Mouse (Mus musculus): ENCODE data around the gene Ap1s1. TPM values are rescaled to one million over a fixed set of nuclear protein-coding genes. Genes with fewer than 3 reads are reported as not detected.
A peak's percentile ranks its signal among the peaks of the same experiment; 100 is the strongest.

Gene Ap1s1
- total and polyA plus RNA-seq, 2 experiments from 2014 or later = 105 to 335 TPM

DNA sequence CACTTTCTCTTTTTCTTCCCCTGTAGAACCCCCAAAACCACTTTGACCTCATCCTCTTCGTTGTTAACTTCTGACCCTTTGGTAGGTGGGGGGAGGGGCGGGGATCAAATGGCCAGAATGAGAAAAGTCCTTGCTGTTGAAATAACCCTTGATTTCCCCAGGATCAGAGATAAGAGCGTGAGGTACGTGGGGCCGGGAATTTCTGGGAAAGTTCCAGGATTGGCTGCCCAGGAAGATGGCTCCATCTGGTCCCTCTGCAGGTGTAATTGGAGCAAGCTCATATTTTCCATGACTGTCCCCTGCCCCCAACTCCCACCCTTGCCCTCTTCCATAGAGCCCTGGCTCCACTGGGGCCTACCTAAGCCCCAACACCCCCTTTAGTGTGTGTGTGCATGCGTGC lies 29.8 kb upstream of the Ap1s1 start:
- H3K27me3 ChIP-seq (ENCODE audit: insufficient read depth, low read length) = no peaks in the 10 kb centered on the region
- no peak for DNase-seq
- 79% methylated on average over 6 of the region's 6 CpGs for whole genome bisulfite sequencing

DNA sequence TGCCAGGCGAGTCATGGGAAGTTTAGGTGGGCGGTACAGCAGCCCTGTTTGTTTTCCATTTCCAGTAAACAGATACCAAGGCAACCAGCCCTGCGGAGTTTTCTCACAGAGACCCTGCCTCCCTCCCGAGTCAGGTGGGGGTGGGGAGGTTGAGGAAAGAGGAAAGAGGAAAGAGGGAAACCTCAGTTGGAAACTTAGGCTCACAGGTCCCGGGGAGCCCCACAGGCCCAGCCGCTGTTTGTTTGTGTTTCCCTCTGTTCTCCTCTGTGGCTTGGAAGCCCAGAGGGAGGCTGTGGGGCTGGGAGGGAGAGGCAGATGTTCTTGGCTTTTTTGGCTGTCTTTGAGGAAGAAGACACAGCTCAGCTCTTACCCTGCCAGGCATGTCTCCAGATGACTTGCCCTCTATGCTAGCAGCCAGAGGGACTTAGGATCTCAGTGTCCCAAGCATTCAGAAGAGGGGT lies 28.3 kb upstream of the Ap1s1 start:
- H3K9ac ChIP-seq = no peak overlapping the region
- H3K4me2 ChIP-seq (ENCODE audit: low read depth) = no peak overlapping the region
- H3K4me3 ChIP-seq (ENCODE audit: low read depth, low read length) = no peak overlapping the region
- ATAC-seq (peak; percentile 21; the same call in 1 of the 2 replicates), DNase-seq (peak; percentile 31)
- H3K36me3 ChIP-seq (ENCODE audit: insufficient read depth) = no peaks in the 10 kb centered on the region
- WGBS = 32% methylated on average over 6 of the region's 6 CpGs
- no peaks in the 10 kb centered on the region; the same call in 1 of the 2 replicates for H3K4me1 ChIP-seq (ENCODE audit: insufficient read depth)
- TF ChIP-seq CTCF (IDR thresholded peaks at IDR 0.05; ENCODE audit: low read depth) = no peak
- no peaks in the 10 kb centered on the region for H3K9me3 ChIP-seq (ENCODE audit: low read length)
- H3K27me3 ChIP-seq (ENCODE audit: insufficient read depth, low read length) = no peaks in the 10 kb centered on the region
- H3K27ac ChIP-seq (ENCODE audit: low read depth, low read length) = 0 out of 2 replicates have a peak overlapping the region, but pooled peaks have one; percentile 21

More for the DNA sequence above, 29.8 kb upstream of the Ap1s1 start:
- H3K36me3 ChIP-seq (ENCODE audit: insufficient read depth) = no peaks in the 10 kb centered on the region
- H3K9me3 ChIP-seq (ENCODE audit: low read length) = no peaks in the 10 kb centered on the region
- no peaks in the 10 kb centered on the region; the same call in 1 of the 2 replicates for H3K4me1 ChIP-seq (ENCODE audit: insufficient read depth)
- ATAC-seq = no peak
- H3K27ac ChIP-seq (ENCODE audit: low read depth, low read length) = no peak overlapping the region
- H3K4me2 ChIP-seq (ENCODE audit: low read depth) = no peak overlapping the region
- no peak overlapping the region for H3K4me3 ChIP-seq (ENCODE audit: low read depth, low read length)
- TF ChIP-seq CTCF (IDR thresholded peaks at IDR 0.05; ENCODE audit: low read depth) = no peak
- H3K9ac ChIP-seq = no peak overlapping the region

DNA sequence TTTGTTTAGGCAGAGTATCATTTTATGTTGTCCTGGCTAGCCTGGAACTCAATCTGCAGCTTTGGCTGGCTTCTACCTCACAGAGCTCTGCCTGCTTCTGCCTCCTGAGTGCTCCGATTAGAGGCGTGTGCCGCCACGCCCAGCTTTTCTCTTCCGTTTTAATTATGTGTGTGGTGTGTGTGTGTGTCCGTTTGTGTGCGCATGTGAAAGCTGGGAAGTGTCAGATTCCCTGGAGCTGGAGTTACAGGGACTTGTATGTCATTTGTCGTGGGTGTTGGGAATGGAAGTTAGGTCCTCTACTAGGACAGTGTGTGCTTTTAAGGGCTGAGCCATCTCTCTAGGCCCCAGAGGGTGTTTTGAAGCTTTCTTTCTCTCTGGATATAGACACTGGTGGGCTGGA lies 27.2 kb upstream of the Ap1s1 start:
- ATAC-seq (no peak), DNase-seq (no peak)
- Histone ChIP-seq H3K9ac (no peak overlapping the region), H3K4me1 (ENCODE audit: insufficient read depth) (no peaks in the 10 kb centered on the region; the same call in 1 of the 2 replicates), H3K4me3 (ENCODE audit: low read depth, low read length) (no peak overlapping the region), H3K4me2 (ENCODE audit: low read depth) (no peak overlapping the region), H3K27ac (ENCODE audit: low read depth, low read length) (no peak overlapping the region), H3K27me3 (ENCODE audit: insufficient read depth, low read length) (no peaks in the 10 kb centered on the region), H3K36me3 (ENCODE audit: insufficient read depth) (no peaks in the 10 kb centered on the region), H3K9me3 (ENCODE audit: low read length) (no peaks in the 10 kb centered on the region)
- TF ChIP-seq CTCF (IDR thresholded peaks at IDR 0.05; ENCODE audit: low read depth) = no peak
- WGBS = 96% methylated on average over 8 of the region's 8 CpGs

DNA sequence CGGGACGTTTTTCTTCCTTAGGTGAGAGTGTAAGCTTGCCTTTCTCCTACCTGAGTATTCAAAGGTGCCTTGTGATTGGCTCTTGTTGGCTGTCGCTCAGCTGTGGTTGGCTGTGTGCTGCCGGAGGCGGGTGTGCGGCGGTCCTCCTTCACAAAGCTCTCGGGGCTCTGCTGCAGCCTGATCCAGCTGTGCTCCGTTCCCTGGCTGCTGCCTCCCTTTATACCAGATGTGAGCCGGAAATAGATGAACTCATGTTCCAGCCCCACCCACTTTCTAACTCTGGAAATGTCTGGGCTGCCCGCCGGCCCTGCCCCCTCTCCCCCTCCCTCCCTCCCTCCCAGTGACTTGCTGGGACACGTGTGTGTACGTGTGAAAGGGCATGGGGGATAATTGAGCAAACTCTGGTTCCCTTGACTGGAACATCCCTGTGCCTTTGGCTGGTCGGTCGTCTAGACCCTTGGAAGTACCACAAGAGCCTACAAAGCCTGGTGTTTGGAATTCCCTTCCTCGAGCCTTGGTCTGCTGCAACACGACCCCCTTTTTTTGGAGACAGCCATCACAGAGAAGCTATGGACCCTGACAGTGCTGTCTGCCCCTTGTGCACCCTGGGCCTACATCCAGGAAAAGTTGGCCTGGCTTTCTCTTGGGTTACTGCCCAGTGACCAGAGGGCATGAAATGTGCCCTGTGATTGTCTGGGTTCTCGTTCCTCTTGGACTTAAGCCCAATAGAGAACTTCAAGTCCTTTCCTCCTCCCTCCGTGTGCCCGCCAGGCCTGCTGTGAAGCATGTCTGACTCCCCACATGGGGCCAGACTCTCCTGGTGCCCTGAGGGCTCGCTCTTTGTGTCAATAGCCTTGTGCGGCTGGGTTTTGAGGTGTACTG lies 26.4 kb upstream of the Ap1s1 start, which contains the start of gene Serpine1:
Gene Serpine1 (minus strand): TSS at position 190 of the 882 bp plus-strand sequence.
- WGBS = 15% methylated on average over 23 of the region's 23 CpGs
- H3K27ac ChIP-seq (ENCODE audit: low read depth, low read length) = peak within 1 kb of the TSS; percentile 22; the same call in 1 of the 2 replicates

DNA sequence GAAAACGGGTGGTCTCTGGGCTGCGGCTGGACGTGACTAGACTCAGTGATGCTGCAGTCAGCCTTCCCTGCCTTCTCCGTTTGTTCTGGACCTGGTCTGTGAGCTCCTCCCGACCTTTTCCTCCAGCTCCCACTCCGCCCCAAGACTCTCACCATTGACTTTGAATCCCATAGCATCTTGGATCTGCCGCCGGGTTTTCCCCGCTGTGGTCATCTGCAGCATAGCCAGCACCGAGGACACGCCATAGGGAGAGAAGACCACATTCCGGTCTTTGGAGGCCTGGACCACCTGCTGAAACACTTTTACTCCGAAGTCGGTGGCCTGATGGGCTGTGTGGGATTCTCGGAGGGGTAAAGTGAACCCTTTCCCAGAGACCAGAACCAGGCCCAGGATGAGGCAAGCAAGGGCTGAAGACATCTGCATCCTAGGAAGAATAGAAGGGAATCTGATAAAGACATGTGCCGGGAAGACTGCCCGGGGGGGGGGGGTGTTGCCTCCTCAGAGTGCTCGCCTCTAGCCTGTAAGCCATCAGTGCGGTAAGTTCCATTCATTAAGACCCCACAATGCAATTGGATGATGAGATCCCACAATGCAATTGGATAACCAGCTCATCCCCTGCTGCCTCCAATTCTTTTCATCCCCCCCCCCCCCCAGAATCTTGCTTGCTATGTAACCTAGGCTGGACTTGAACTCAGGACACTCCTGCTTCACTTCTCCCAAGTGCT lies 25.1 kb upstream of the Ap1s1 start:
- H3K36me3 ChIP-seq (ENCODE audit: insufficient read depth) = no peaks in the 10 kb centered on the region
- no peaks in the 10 kb centered on the region for H3K9me3 ChIP-seq (ENCODE audit: low read length)
- no peaks in the 10 kb centered on the region for H3K27me3 ChIP-seq (ENCODE audit: insufficient read depth, low read length)
- no peaks in the 10 kb centered on the region; the same call in 1 of the 2 replicates for H3K4me1 ChIP-seq (ENCODE audit: insufficient read depth)
- no peak for TF ChIP-seq CTCF (IDR thresholded peaks at IDR 0.05; ENCODE audit: low read depth)
- H3K27ac ChIP-seq (ENCODE audit: low read depth, low read length) = no peak overlapping the region
- DNase-seq (no peak), ATAC-seq (no peak)
- 84% methylated on average over 19 of the region's 19 CpGs for WGBS
- H3K4me2 ChIP-seq (ENCODE audit: low read depth) = no peak overlapping the region
- H3K4me3 ChIP-seq (ENCODE audit: low read depth, low read length) = no peak overlapping the region
- no peak overlapping the region for H3K9ac ChIP-seq

More for the DNA sequence above, 26.4 kb upstream of the Ap1s1 start, which contains the start of gene Serpine1:
- Histone ChIP-seq H3K9me3 (ENCODE audit: low read length) (no peaks in the 10 kb centered on the region), H3K4me2 (ENCODE audit: low read depth) (peak within 1 kb of the TSS; percentile 42), H3K27me3 (ENCODE audit: insufficient read depth, low read length) (no peaks in the 10 kb centered on the region), H3K4me3 (ENCODE audit: low read depth, low read length) (peak within 1 kb of the TSS; percentile 17; the same call in 1 of the 2 replicates), H3K4me1 (ENCODE audit: insufficient read depth) (no peaks in the 10 kb centered on the region; the same call in 1 of the 2 replicates), H3K9ac (no peak within 1 kb of the TSS), H3K36me3 (ENCODE audit: insufficient read depth) (no peaks in the 10 kb centered on the region)
- ATAC-seq = peak; percentile 97
- peak; percentile 82 for DNase-seq
- no peak for TF ChIP-seq CTCF (IDR thresholded peaks at IDR 0.05; ENCODE audit: low read depth)

DNA sequence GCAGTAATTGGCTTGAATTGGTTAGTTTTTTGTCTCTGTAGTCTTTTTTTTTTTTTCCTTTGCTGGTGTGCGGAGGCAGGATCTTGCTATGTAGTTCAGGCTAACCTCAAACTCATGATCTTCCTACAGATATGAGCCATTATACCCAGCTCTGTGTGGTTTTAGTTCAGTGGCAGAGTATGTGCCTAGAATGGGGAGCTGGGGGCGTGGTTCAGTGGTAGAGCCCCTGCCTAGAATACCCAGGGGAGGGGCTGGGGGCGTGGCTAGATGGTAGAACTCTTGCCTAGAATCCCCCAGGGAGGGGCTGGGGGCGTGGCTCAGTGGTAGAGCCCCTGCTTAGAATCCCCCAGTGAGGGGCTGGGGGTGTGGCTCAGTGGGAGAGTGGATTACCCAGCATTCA lies 22.8 kb upstream of the Ap1s1 start:
- 71% methylated on average over 4 of the region's 4 CpGs for WGBS
- no peaks in the 10 kb centered on the region for H3K27me3 ChIP-seq (ENCODE audit: insufficient read depth, low read length)

More for the DNA sequence above, 22.8 kb upstream of the Ap1s1 start:
- ATAC-seq (no peak), DNase-seq (no peak)
- Histone ChIP-seq H3K9me3 (ENCODE audit: low read length) (no peaks in the 10 kb centered on the region), H3K4me1 (ENCODE audit: insufficient read depth) (no peaks in the 10 kb centered on the region; the same call in 1 of the 2 replicates), H3K36me3 (ENCODE audit: insufficient read depth) (no peaks in the 10 kb centered on the region), H3K4me2 (ENCODE audit: low read depth) (no peak overlapping the region), H3K4me3 (ENCODE audit: low read depth, low read length) (no peak overlapping the region), H3K27ac (ENCODE audit: low read depth, low read length) (no peak overlapping the region), H3K9ac (no peak overlapping the region)
- TF ChIP-seq CTCF (IDR thresholded peaks at IDR 0.05; ENCODE audit: low read depth) = no peak

Data from forebrain, postnatal 0 days (tissue).